Mouse (Mus musculus) right cerebral cortex, postnatal 4 days (tissue): ENCODE measurements around the gene Tmem139.

Experiments used
- DNase-seq: peaks from one replicate; pipeline ENCODE4 v3.0.0-alpha.2; 2022

Tmem139 gene

GRCm38 (mm10) chr6:42282865-42283528 is 21.2 kb downstream of the Tmem139 start:
- DNase-seq, result no peak

DNA sequence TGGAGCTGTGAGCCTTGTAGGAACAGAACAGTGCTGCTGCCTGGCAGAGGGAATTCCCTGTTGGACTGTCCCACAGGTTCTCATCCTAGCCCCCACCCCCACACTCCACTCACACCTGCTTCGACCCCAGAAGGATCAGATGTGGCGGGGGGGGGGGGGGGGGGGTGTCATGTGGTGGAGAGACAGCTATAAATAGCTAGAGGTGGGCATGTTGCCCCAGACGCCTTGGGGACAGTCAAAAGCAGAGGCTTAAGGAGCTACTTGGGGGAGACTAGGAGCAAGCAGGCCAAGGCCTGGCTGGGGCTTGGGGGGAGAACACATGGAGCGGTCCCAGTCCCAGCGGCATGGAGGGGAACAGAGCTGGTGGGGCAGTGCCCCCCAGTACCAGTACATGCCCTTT is 24.7 kb downstream of the Tmem139 start, which contains the start of gene Clcn1:
Gene Clcn1 (plus strand): TSS at position 238 of the 400 bp plus-strand sequence.
- no peak for DNase-seq

GRCm38 (mm10) chr6:42287562-42287961 is 25.8 kb downstream of the Tmem139 start:
- DNase-seq, result no peak

DNA sequence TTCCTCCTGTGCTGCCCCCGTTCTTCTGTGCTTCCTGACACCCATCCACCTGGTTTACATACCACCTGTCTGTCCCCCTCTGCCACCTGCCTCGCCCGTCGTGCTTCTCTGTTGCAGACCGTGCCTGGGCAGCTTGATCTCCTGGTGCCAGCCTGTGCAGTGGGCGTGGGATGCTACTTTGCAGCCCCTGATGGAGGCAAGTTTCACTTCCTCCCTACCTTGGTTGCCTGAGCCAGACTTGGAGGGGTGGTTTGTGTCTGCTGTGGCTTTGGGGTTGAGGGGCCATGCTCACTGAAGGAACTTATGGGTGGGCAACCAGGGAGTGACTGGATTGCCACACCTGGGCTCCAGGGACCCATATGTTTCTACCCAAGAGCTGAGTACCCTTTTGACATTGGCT is 31.6 kb downstream of the Tmem139 start:
- no peak for DNase-seq

DNA sequence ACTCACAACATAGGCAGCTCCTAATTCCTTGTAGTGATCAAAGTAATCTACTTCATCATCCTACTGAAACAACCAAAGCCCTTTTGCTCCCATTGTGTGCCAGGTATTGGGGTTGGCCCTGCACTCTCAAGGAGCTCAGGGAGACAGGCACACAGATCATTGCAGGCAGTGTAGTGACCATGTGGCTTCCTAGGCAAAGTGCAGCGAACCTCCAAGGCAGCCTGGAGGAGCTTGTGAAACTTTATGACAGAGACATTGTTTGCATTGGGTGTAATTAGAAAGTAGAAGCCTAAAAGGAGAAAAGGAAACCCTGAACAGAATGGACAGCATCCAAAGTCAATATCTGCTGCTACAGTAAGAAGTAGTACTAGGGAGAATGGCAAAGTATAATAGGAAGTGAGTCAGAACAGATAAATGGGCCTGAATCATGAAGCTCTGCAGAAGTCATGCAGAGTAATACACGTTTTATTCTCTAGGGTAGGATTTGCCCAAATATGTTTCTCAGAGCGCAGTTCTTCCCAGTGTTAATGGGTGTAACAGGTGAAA is 33.9 kb downstream of the Tmem139 start:
- no peak for DNase-seq

DNA sequence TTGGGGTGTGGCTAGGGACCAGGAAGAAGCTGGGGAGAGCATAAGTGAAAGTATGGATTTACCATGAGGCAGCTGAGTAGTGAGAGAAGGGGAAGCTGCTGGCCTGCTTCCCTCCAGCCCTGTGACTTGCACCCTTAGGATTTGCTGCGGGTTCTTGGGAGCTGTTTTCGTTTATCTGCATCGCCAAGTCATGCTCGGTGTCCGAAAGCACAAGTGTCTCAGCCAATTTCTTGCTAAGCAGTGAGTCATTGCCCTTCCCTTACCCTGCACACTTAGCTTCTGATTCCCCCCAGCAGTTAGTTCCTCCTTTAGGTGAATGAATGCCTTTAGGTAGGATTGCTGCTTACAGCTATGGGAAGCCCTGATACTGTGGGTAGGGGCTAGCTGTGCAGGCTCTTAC is 37.6 kb downstream of the Tmem139 start:
- no peak for DNase-seq

- DNase-seq, result no peak
Measured at GRCm38 (mm10) chr6:42309816-42310378, 48.1 kb downstream of the Tmem139 start.

DNA sequence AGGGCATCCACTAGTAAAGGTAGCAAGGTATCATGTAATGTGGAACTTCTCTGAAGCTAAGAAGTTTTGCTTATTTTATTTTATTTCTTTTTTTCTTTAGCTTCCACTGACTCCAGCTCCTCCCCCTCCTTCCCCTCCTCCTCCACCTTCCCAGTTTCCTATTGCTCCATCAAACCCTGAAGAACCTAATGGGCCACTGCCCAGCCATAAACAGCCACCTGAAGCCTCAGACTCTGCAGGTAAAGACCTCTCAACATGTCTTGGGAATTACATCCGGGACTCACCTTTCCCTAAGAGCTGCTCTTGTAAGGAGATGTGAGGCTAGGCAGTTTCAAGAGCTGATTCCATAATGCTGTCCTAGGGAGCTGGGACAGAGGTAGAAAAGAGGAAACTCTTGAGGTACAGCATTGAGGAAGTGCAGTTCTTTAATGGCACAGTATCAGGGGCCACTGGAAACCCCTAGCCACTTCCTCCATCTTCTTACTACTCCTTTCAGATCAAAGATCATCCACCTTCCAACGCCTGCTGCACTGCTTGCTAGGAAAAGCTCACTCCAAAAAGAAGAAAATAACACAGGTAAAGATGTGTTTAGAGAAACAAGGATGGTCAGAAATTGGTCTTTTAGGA is 48.8 kb downstream of the Tmem139 start:
- DNase-seq, result no peak
